Comparison of ENCODE assay signal across 7 mouse cellular contexts in genomic region chr1:134962053-134962803, GRCm38 (mm10). TPM values are rescaled to one million over a fixed set of nuclear protein-coding genes. Genes with fewer than 3 reads are reported as not detected.
DNase-seq lines count a peak whose midpoint lies in the region; ATAC-seq lines count a peak whose summit lies in the region.

Gene Ube2t, plus strand, starts transcription at chr1:134962565.

- peak within 1 kb of the TSS; percentile 52 for H3K9ac ChIP-seq in embryonic facial prominence, embryonic 12.5 days
- peak within 1 kb of the TSS; percentile 65 for H3K9ac ChIP-seq in limb, embryonic 11.5 days (ENCODE audit: low read length)
- H3K9ac ChIP-seq in midbrain, embryonic 14.5 days (replicated peaks; ENCODE audit: low read length), result peak within 1 kb of the TSS; percentile 36

- H3K9me3 ChIP-seq in embryonic facial prominence, embryonic 12.5 days, result no peaks in the 10 kb centered on the region
- H3K9me3 ChIP-seq in limb, embryonic 11.5 days (ENCODE audit: control insufficient read depth, low read length), result no peaks in the 10 kb centered on the region
- no peaks in the 10 kb centered on the region for H3K9me3 ChIP-seq in midbrain, embryonic 14.5 days (ENCODE audit: control insufficient read depth, low read length)

- H3K27ac ChIP-seq in embryonic facial prominence, embryonic 12.5 days, result no peak within 1 kb of the TSS
- no peak within 1 kb of the TSS for H3K27ac ChIP-seq in limb, embryonic 11.5 days (replicated peaks; ENCODE audit: low read depth, low read length)
- H3K27ac ChIP-seq in midbrain, embryonic 14.5 days (replicated peaks; ENCODE audit: low read depth, low read length), result no peak within 1 kb of the TSS

- WGBS in embryonic facial prominence, embryonic 12.5 days, result 2% methylated on average over 50 of the region's 50 CpGs
- 2% methylated on average over 50 of the region's 50 CpGs for WGBS in limb, embryonic 11.5 days
- 2% methylated on average over 50 of the region's 50 CpGs for WGBS in midbrain, embryonic 14.5 days

- ATAC-seq in embryonic facial prominence, embryonic 12.5 days (ENCODE audit: insufficient number of reproducible peaks, insufficient read depth, low FRiP score, low TSS enrichment), result peak; percentile 99
- peak; percentile 98 for ATAC-seq in limb, embryonic 11.5 days (ENCODE audit: insufficient number of reproducible peaks, low FRiP score, low TSS enrichment, low read depth)
- peak; percentile 99 for ATAC-seq in midbrain, embryonic 14.5 days (ENCODE audit: low FRiP score, low TSS enrichment)

- peak within 1 kb of the TSS; percentile 70 for H3K4me2 ChIP-seq in embryonic facial prominence, embryonic 12.5 days (replicated peaks)
- H3K4me2 ChIP-seq in limb, embryonic 11.5 days (ENCODE audit: low read depth, severe bottlenecking), result peak within 1 kb of the TSS; percentile 51
- peak within 1 kb of the TSS; percentile 56 for H3K4me2 ChIP-seq in midbrain, embryonic 14.5 days (ENCODE audit: low read length)

- peak; percentile 95 for DNase-seq in adrenal gland, postnatal 25 days
- DNase-seq in heart, adult 11 months, result peak; percentile 100
- peak; percentile 94 for DNase-seq in kidney, adult 18-20 months
- peak; percentile 95 for DNase-seq in limb, embryonic 11.5 days (ENCODE audit: low spot score)
- peak; percentile 98 for DNase-seq in midbrain, embryonic 14.5 days
- peak; percentile 91 to 93 for DNase-seq in spleen, adult 18-20 months

- H3K27me3 ChIP-seq in embryonic facial prominence, embryonic 12.5 days, result no peaks in the 10 kb centered on the region
- H3K27me3 ChIP-seq in limb, embryonic 11.5 days (ENCODE audit: control insufficient read depth, insufficient read depth, low read length), result no peaks in the 10 kb centered on the region
- peaks cover 6% of the 10 kb centered on the region; the same call in 1 of the 2 replicates for H3K27me3 ChIP-seq in midbrain, embryonic 14.5 days (ENCODE audit: control insufficient read depth, insufficient read depth, low read length)

- H3K36me3 ChIP-seq in embryonic facial prominence, embryonic 12.5 days, result no peaks in the 10 kb centered on the region
- H3K36me3 ChIP-seq in limb, embryonic 11.5 days (ENCODE audit: control insufficient read depth, insufficient read depth, low read length), result no peaks in the 10 kb centered on the region
- H3K36me3 ChIP-seq in midbrain, embryonic 14.5 days (ENCODE audit: control insufficient read depth, insufficient read depth, low read length), result no peaks in the 10 kb centered on the region

- H3K4me1 ChIP-seq in embryonic facial prominence, embryonic 12.5 days, result peaks cover 10% of the 10 kb centered on the region; the same call in 1 of the 2 replicates
- no peaks in the 10 kb centered on the region for H3K4me1 ChIP-seq in limb, embryonic 11.5 days (ENCODE audit: control insufficient read depth, insufficient read depth, low read length)
- 0 out of 2 replicates have a peak, but pooled peaks cover 7% of the 10 kb centered on the region for H3K4me1 ChIP-seq in midbrain, embryonic 14.5 days (ENCODE audit: control insufficient read depth, insufficient read depth, low read length)

- peak within 1 kb of the TSS; percentile 56 for H3K4me3 ChIP-seq in embryonic facial prominence, embryonic 12.5 days
- peak within 1 kb of the TSS; percentile 76 for H3K4me3 ChIP-seq in limb, embryonic 11.5 days (ENCODE audit: low read depth, low read length)
- peak within 1 kb of the TSS; percentile 52 for H3K4me3 ChIP-seq in midbrain, embryonic 14.5 days (replicated peaks; ENCODE audit: low read depth, low read length)

RNA-seq across cellular contexts. Expression of gene Ube2t, which starts in this region (rescaled TPM):
- 3.9 and 4.9 TPM in 2 replicates for total RNA-seq in adrenal gland, postnatal 25 days (2021)
- polyA plus RNA-seq in embryonic facial prominence, embryonic 12.5 days (2016; fragmentation: Nextera tagmentation; extraction: Ambion mirVana), result 34.8 and 35.6 TPM in 2 replicates
- polyA plus RNA-seq in limb, embryonic 11.5 days (2014; fragmentation: Nextera tagmentation; extraction: Ambion mirVana), result 46.7 and 48.6 TPM in 2 replicates
- 9.0 and 11.7 TPM in 2 replicates for polyA plus RNA-seq in midbrain, embryonic 14.5 days (2014; fragmentation: Nextera tagmentation; extraction: Ambion mirVana)
